Mouse (Mus musculus) CH12.LX (cell line): ENCODE measurements around the gene Ttn. TPM values are rescaled to one million over a fixed set of nuclear protein-coding genes. Genes with fewer than 3 reads are reported as not detected.

Source experiments
- DNase-seq: peaks from one replicate; pipeline ENCODE4 v3.0.0-alpha.2; 2013; ENCODE audit errors: extremely low read depth
- H3K27ac ChIP-seq: 2 replicates; pipeline ENCODE4 v1.5.1; 2012; ENCODE audit warnings: low read depth, mild to moderate bottlenecking, control low read depth, moderate library complexity; ENCODE audit not compliant: insufficient read depth
- H3K27me3 ChIP-seq: replicated peaks from 2 replicates; pipeline ENCODE3; 2012; ENCODE audit warnings: inconsistent platforms
- H3K36me3 ChIP-seq, 2 experiments: replicated peaks in 1 of 2; 2 replicates each; pipeline versions ENCODE3 to v1.6.1; 2012; ENCODE audit warnings: inconsistent platforms in 1 of 2, low read length in 1 of 2, mild to moderate bottlenecking in 1 of 2, mixed read lengths in 1 of 2, moderate library complexity in 1 of 2; ENCODE audit not compliant: control insufficient read depth in 1 of 2, insufficient read depth in 1 of 2
- H3K4me1 ChIP-seq, 2 experiments: 2 replicates each; pipeline ENCODE4 v1.6.1; 2012; ENCODE audit warnings: inconsistent platforms in 1 of 2, moderate library complexity in 1 of 2; ENCODE audit not compliant: insufficient read depth in 2 of 2, control insufficient read depth in 1 of 2
- H3K4me2 ChIP-seq: 2 replicates; pipeline ENCODE4 v1.6.1; 2012; ENCODE audit warnings: low read depth, mild to moderate bottlenecking, control low read depth; ENCODE audit not compliant: poor library complexity, insufficient read depth, severe bottlenecking
- H3K4me3 ChIP-seq, 3 experiments: fragments of 150-350 bp in 1 of 3; sonication (generic) in 1 of 3; replicated peaks in 1 of 3; 2 replicates each; pipeline versions ENCODE3 to v1.5.1; 2011 to 2012; ENCODE audit warnings: low read depth in 2 of 3, low read length in 2 of 3, mild to moderate bottlenecking in 2 of 3, moderate library complexity in 2 of 3, control low read depth in 1 of 3, improper control_type of control experiment in 1 of 3, inconsistent platforms in 1 of 3, mixed read lengths in 1 of 3; ENCODE audit not compliant: poor library complexity in 1 of 3
- H3K79me2 ChIP-seq: replicated peaks from 2 replicates; pipeline ENCODE4 v1.6.1; 2012; ENCODE audit warnings: mild to moderate bottlenecking, moderate library complexity; ENCODE audit not compliant: control insufficient read depth, poor library complexity, insufficient read depth, severe bottlenecking; ENCODE audit errors: extremely low read depth
- H3K9ac ChIP-seq: 2 replicates; pipeline ENCODE4 v1.6.1; 2012; ENCODE audit warnings: low read depth, mild to moderate bottlenecking, control low read depth, moderate library complexity; ENCODE audit not compliant: insufficient read depth
- H3K9me3 ChIP-seq: replicated peaks from 2 replicates; pipeline ENCODE3; 2012; ENCODE audit warnings: low read length, inconsistent platforms, mixed read lengths
- CHD1 ChIP-seq: IDR thresholded peaks from 2 replicates; pipeline ENCODE4 v1.6.1; 2012; ENCODE audit warnings: low read depth, low read length, improper control_type of control experiment, inconsistent platforms
- CHD2 ChIP-seq: IDR thresholded peaks from 2 replicates; pipeline ENCODE4 v1.6.1; 2011; ENCODE audit warnings: low read length, improper control_type of control experiment
- CTCF ChIP-seq, 2 experiments: IDR thresholded peaks in 1 of 2; conservative IDR thresholded peaks in 1 of 2; 2 replicates each; pipeline ENCODE4 v1.5.1; 2011 to 2012; ENCODE audit warnings: low read depth in 2 of 2, low read length in 2 of 2, improper control_type of control experiment in 1 of 2, inconsistent platforms in 1 of 2, mild to moderate bottlenecking in 1 of 2, moderate library complexity in 1 of 2
- EP300 ChIP-seq: IDR thresholded peaks from 2 replicates; pipeline ENCODE4 v1.6.1; 2011; ENCODE audit warnings: low read length, improper control_type of control experiment
- ETS1 ChIP-seq: conservative IDR thresholded peaks from 2 replicates; pipeline ENCODE4 v1.6.1; 2012; ENCODE audit warnings: low read depth, mild to moderate bottlenecking, inconsistent platforms, low read length, improper control_type of control experiment, moderate library complexity
- GABPA ChIP-seq: IDR thresholded peaks from 2 replicates; pipeline ENCODE4 v1.6.1; 2012; ENCODE audit warnings: low read depth, low read length, improper control_type of control experiment, inconsistent platforms; ENCODE audit not compliant: insufficient replicate concordance
- HCFC1 ChIP-seq: IDR thresholded peaks from 2 replicates; pipeline ENCODE4 v1.6.1; 2012; ENCODE audit warnings: low read depth, mild to moderate bottlenecking, inconsistent platforms, low read length, improper control_type of control experiment
- IRF4 ChIP-seq: IDR thresholded peaks from 2 replicates; pipeline ENCODE4 v1.6.1; 2014; ENCODE audit warnings: low read depth, mild to moderate bottlenecking, inconsistent platforms, low read length, improper control_type of control experiment
- JUND ChIP-seq: conservative IDR thresholded peaks from 2 replicates; pipeline ENCODE4 v1.6.1; 2011; ENCODE audit warnings: low read depth, low read length, improper control_type of control experiment
- MAZ ChIP-seq: IDR thresholded peaks from 2 replicates; pipeline ENCODE4 v1.6.1; 2012; ENCODE audit warnings: low read depth, mild to moderate bottlenecking, inconsistent platforms, low read length, improper control_type of control experiment, moderate library complexity
- MXI1 ChIP-seq: IDR thresholded peaks from 2 replicates; pipeline ENCODE4 v1.6.1; 2011; ENCODE audit warnings: mild to moderate bottlenecking, low read depth, low read length, improper control_type of control experiment
- MYC ChIP-seq: IDR thresholded peaks from 2 replicates; pipeline ENCODE4 v1.6.1; 2011; ENCODE audit warnings: low read depth, mild to moderate bottlenecking, improper control_type of control experiment, low read length
- RAD21 ChIP-seq: IDR thresholded peaks from 2 replicates; pipeline ENCODE4 v1.6.1; 2011; ENCODE audit warnings: low read depth, mild to moderate bottlenecking, low read length, improper control_type of control experiment, moderate library complexity
- SIN3A ChIP-seq: IDR thresholded peaks from 2 replicates; pipeline ENCODE4 v1.6.1; 2012; ENCODE audit warnings: low read length, improper control_type of control experiment, inconsistent platforms
- TBP ChIP-seq: conservative IDR thresholded peaks from 2 replicates; pipeline ENCODE4 v1.6.1; 2011; ENCODE audit warnings: low read depth, low read length, improper control_type of control experiment
- TCF12 ChIP-seq: IDR thresholded peaks from 2 replicates; pipeline ENCODE4 v1.6.1; 2014; ENCODE audit warnings: low read depth, mild to moderate bottlenecking, inconsistent platforms, low read length, improper control_type of control experiment
- UBTF ChIP-seq: IDR thresholded peaks from 2 replicates; pipeline ENCODE4 v1.6.1; 2012; ENCODE audit warnings: low read depth, mild to moderate bottlenecking, inconsistent platforms, low read length, improper control_type of control experiment, moderate library complexity
- USF2 ChIP-seq: conservative IDR thresholded peaks from 2 replicates; pipeline ENCODE4 v1.6.1; 2011; ENCODE audit warnings: low read depth, low read length, improper control_type of control experiment
- ZKSCAN1 ChIP-seq: IDR thresholded peaks from 2 replicates; pipeline ENCODE4 v1.6.1; 2012; ENCODE audit warnings: low read depth, inconsistent platforms, low read length, improper control_type of control experiment, borderline replicate concordance
- ZMIZ1 ChIP-seq: IDR thresholded peaks from 2 replicates; pipeline ENCODE4 v1.6.1; 2012; ENCODE audit warnings: low read depth, mild to moderate bottlenecking, inconsistent platforms, low read length, improper control_type of control experiment
- ZNF384 ChIP-seq: IDR thresholded peaks from 2 replicates; pipeline ENCODE4 v1.6.1; 2012; ENCODE audit warnings: low read depth, low read length, improper control_type of control experiment, inconsistent platforms
- dilution Hi-C: fragments of 300-500 bp; cut with MboI; formaldehyde crosslinking; loops from 2 replicates; pipeline ENCODE4 v1.14.3; 2020; ENCODE audit warnings: low sequenced_read_pairs; ENCODE audit not compliant: extremely low pct_unique_long_range_greater_than_20kb, extremely low pct_ligation_motif_present
- in situ Hi-C: fragments of 300-500 bp; cut with MboI; formaldehyde crosslinking; loops from 3 replicates; pipeline ENCODE4 v1.14.3; 2019; ENCODE audit warnings: low sequenced_read_pairs, low pct_ligation_motif_present, low pct_unique_long_range_greater_than_20kb, mixed read lengths
- polyA plus RNA-seq: library from polyadenylated mRNA; unstranded; fragments of >175 nt; gene quantifications from 2 replicates; pipeline ENCODE4 v1.2.1, GENCODE M21; 2012; ENCODE audit warnings: low read depth; ENCODE audit not compliant: insufficient read length
- total RNA-seq, 2 experiments: library from RNA; depleted of rRNA; stranded (reverse); fragments of 300-350 nt in 1 of 2; fragments of >200 nt in 1 of 2; gene quantifications; 2 replicates each; pipeline ENCODE4 v1.2.3; 2012 to 2014

The Ttn gene
- total and polyA plus RNA-seq, 3 experiments = 0.23 to 4.2 (median 0.60) TPM

DNA sequence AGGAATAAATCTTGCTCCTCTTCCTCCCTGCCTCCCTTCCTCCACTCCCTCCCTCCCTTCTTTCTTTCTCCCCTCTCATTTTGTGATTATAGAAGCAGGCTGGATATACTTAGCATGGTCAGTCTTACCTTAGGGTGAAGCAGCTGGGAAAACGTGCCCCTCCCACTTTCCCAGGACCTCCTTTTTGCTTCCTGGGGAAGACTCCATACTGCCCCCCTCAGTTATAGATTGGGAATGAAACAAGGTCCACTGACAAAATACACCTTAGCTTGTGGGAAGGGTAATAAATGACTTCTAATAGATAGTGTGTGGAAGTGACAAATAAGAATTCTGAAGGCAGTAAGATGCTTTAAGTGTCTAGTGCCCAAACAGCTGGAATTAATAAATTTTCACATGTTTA is 326.4 kb downstream of the Ttn start:
- H3K4me3 ChIP-seq = no peak overlapping the region

DNA sequence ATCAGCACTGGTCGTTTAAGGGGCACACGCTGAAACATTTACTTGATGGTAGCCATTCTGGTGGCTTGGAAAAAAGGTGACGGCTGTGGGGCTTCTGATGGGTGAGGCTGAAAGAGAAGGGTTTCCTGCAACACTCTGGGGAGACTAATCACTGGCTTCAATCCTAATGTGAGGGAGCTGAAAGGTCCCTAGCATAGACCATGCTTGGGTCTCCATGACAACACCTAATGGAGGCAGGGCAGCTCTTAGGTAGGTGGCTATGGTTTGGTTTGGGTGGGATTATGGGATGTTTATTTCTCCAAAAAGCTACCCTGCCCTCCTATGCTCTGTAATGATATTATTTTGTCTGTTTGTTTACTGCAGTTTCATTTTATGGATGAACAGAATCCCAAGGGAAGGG is 326.9 kb downstream of the Ttn start:
- Histone ChIP-seq H3K27ac (no peak overlapping the region), H3K9me3 (no peaks in the 10 kb centered on the region), H3K4me1 (0 out of 4 replicates have a peak, but pooled peaks cover 0 to 2% of the 10 kb centered on the region in 2 experiments), H3K4me3 (no peak overlapping the region), H3K9ac (no peak overlapping the region), H3K4me2 (no peak overlapping the region), H3K27me3 (no peaks in the 10 kb centered on the region), H3K79me2 (no peaks in the 10 kb centered on the region), H3K36me3 (no peaks in the 10 kb centered on the region)
- in situ Hi-C loops (no loop called here), dilution Hi-C loops (no loop called here)
- DNase-seq = no peak
- TF ChIP-seq GABPA (no peak), MYC (no peak), JUND (no peak), TBP (no peak), USF2 (no peak), ZNF384 (no peak), ETS1 (no peak), ZKSCAN1 (no peak), CHD2 (no peak), SIN3A (no peak), UBTF (no peak), TCF12 (no peak), EP300 (no peak), CHD1 (no peak), MAZ (no peak), IRF4 (no peak), MXI1 (no peak), HCFC1 (no peak)

More for the DNA sequence above, 326.4 kb downstream of the Ttn start:
- TF ChIP-seq MAZ = 0 out of 2 replicates have a peak, but pooled peaks have one; percentile 17
- no peak for TF ChIP-seq ZMIZ1
- TF ChIP-seq RAD21 = peak; percentile 10
- peak; percentile 35; the same call in 1 of the 2 replicates for TF ChIP-seq IRF4
- TF ChIP-seq CTCF (conservative IDR thresholded peaks at IDR 0.05 in 1 of 2, IDR thresholded peaks at IDR 0.05 in 1 of 2; ENCODE audit: low read depth in 2 of 2, low read length in 2 of 2) = peak; percentile 14 to 49; a peak in 2 of 4 replicates
- no peak for TF ChIP-seq SIN3A
- no peaks in the 10 kb centered on the region for H3K36me3 ChIP-seq
- no peak overlapping the region for H3K9ac ChIP-seq
- no peak for DNase-seq
- peak overlapping the region; percentile 21; the same call in 1 of the 2 replicates for H3K4me2 ChIP-seq
- H3K27me3 ChIP-seq = no peaks in the 10 kb centered on the region
- dilution Hi-C loops = no loop called here
- H3K4me1 ChIP-seq = 0 out of 4 replicates have a peak, but pooled peaks cover 0 to 2% of the 10 kb centered on the region in 2 experiments
- in situ Hi-C loops = no loop called here
- H3K79me2 ChIP-seq = no peaks in the 10 kb centered on the region
- no peak overlapping the region for H3K27ac ChIP-seq
- no peaks in the 10 kb centered on the region for H3K9me3 ChIP-seq
